Comparison of ENCODE assay signal across 10 mouse cellular contexts in genomic region chr19:27581362-27582110, GRCm38 (mm10).
DNase-seq lines count a peak whose midpoint lies in the region; ATAC-seq and TF ChIP-seq lines count a peak whose summit lies in the region.
"Had no signal": no experiment of that assay in that cellular context is flagged by ENCODE, and none has a peak within 500 bp of the region (broad histone marks: within the 10 kb centered on the region; RNA-seq: fewer than 3 reads in every experiment).

No protein-coding gene starts in this region.

- no peaks in the 10 kb centered on the region for H3K36me3 ChIP-seq in liver, embryonic 12.5 days

- H3K4me3 ChIP-seq in cerebellum, adult 2 months (replicated peaks; ENCODE audit: insufficient read depth, low read depth, low read length), result no peak overlapping the region
- no peak overlapping the region for H3K4me3 ChIP-seq in liver, embryonic 12.5 days
- H3K4me3 ChIP-seq: myocyte had no signal

- no peak for TF ChIP-seq POLR2A in brain, embryonic 14.5 days (IDR thresholded peaks at IDR 0.05; ENCODE audit: borderline replicate concordance, extremely low read depth, insufficient read depth, insufficient read length, poor library complexity, severe bottlenecking)
- no peak for TF ChIP-seq POLR2A in cerebellum, adult 2 months (IDR thresholded peaks at IDR 0.05; ENCODE audit: borderline replicate concordance, insufficient read depth, low read length)

- H3K27me3 ChIP-seq in cerebellum, adult 2 months (ENCODE audit: control insufficient read depth, insufficient read depth, low read length), result no peaks in the 10 kb centered on the region; the same call in 1 of the 2 replicates
- no peaks in the 10 kb centered on the region for H3K27me3 ChIP-seq in liver, embryonic 12.5 days (replicated peaks)

- peak overlapping the region; percentile 52 for H3K4me2 ChIP-seq in liver, embryonic 12.5 days

- peak overlapping the region; percentile 45; the same call in 1 of the 2 replicates for H3K9ac ChIP-seq in liver, embryonic 12.5 days

- peak; percentile 56; the same call in 1 of the 2 replicates for ATAC-seq in liver, embryonic 12.5 days

- TF ChIP-seq CTCF in brain, embryonic 14.5 days (IDR thresholded peaks at IDR 0.05; ENCODE audit: borderline replicate concordance, extremely low read depth, insufficient read depth, insufficient read length), result no peak
- TF ChIP-seq CTCF in cerebellum, adult 2 months (IDR thresholded peaks at IDR 0.05; ENCODE audit: borderline replicate concordance, insufficient read depth, low read depth, low read length), result no peak

- no peaks in the 10 kb centered on the region for H3K9me3 ChIP-seq in liver, embryonic 12.5 days (replicated peaks)

- peak; percentile 35 to 51 for DNase-seq in left cerebral cortex, postnatal 10 days (ENCODE audit: extremely low spot score in 1 of 2, low spot score in 2 of 2)
- no peak for DNase-seq in left cerebral cortex, adult 18-20 months (ENCODE audit: low spot score in 2 of 2)
- DNase-seq in brain, embryonic 14.5 days (ENCODE audit: low read depth), result peak; percentile 95
- peak; percentile 27 to 42 for DNase-seq in cerebellum, adult 2 months
- no peak for DNase-seq in spleen, adult 18-20 months
- DNase-seq in gastrocnemius, postnatal 36 days, result no peak
- DNase-seq in thymus, postnatal 10 days (ENCODE audit: low spot score in 2 of 2), result no peak
- DNase-seq: kidney, adult 2 months had no signal

- no peak overlapping the region for H3K27ac ChIP-seq in cerebellum, adult 2 months (ENCODE audit: insufficient read depth, low read length)
- H3K27ac ChIP-seq in liver, embryonic 12.5 days, result 0 out of 2 replicates have a peak overlapping the region, but pooled peaks have one; percentile 17

- intact Hi-C loops in left cerebral cortex, postnatal 10 days (cut with DNase I), result no loop called here
- intact Hi-C loops in gastrocnemius, postnatal 36 days (cut with DNase I), result no loop called here

- WGBS in cerebellum, adult 2 months, result 12% methylated on average over 6 of the region's 6 CpGs
- WGBS in liver, embryonic 12.5 days (ENCODE audit: insufficient replicate concordance), result 30% methylated on average over 6 of the region's 6 CpGs

- no peaks in the 10 kb centered on the region; the same call in 1 of the 2 replicates for H3K4me1 ChIP-seq in cerebellum, adult 2 months (ENCODE audit: control insufficient read depth, insufficient read depth, low read length)
- peaks cover 45% of the 10 kb centered on the region for H3K4me1 ChIP-seq in liver, embryonic 12.5 days

Comparison
In these comparisons a context has a peak if more than half of its experiments do, and no peak if none do; other contexts are left out.
1. DNase-seq: peak in left cerebral cortex, postnatal 10 days (2 of 2), brain, embryonic 14.5 days (single experiment) and cerebellum, adult 2 months (2 of 2); none in left cerebral cortex, adult 18-20 months (0 of 2), spleen, adult 18-20 months (0 of 2), gastrocnemius, postnatal 36 days (0 of 2) and thymus, postnatal 10 days (0 of 2).